Mouse (Mus musculus) stomach, postnatal 0 days (tissue): ENCODE data around the gene Cacul1. TPM values are rescaled to one million over a fixed set of nuclear protein-coding genes. Genes with fewer than 3 reads are reported as not detected.

ENCODE experiments used
- ATAC-seq: fragments of 200-750 bp; cut with Nextera tagmentation; 2 replicates; pipeline ENCODE4 v1.8.0; 2017; ENCODE audit not compliant: low FRiP score, low TSS enrichment
- DNase-seq: peaks from one replicate; pipeline ENCODE4 v3.0.0-alpha.2; 2016; ENCODE audit warnings: low spot score
- H3K27ac ChIP-seq: fragments of 300-500 bp; sonication (generic); replicated peaks from 2 replicates; pipeline ENCODE4 v1.5.1; 2014; ENCODE audit warnings: mild to moderate bottlenecking, control low read depth
- H3K27me3 ChIP-seq: fragments of 300-500 bp; sonication (generic); 2 replicates; pipeline ENCODE4 v1.6.1; 2014; ENCODE audit warnings: low read length; ENCODE audit not compliant: control insufficient read depth, insufficient read depth
- H3K36me3 ChIP-seq: fragments of 300-500 bp; sonication (generic); 2 replicates; pipeline ENCODE4 v1.6.1; 2014; ENCODE audit warnings: low read length, mixed read lengths; ENCODE audit not compliant: control insufficient read depth, insufficient read depth
- H3K4me1 ChIP-seq: fragments of 300-500 bp; sonication (generic); replicated peaks from 2 replicates; pipeline ENCODE4 v1.6.1; 2014; ENCODE audit warnings: antibody characterized with exemption; ENCODE audit not compliant: control insufficient read depth, insufficient read depth
- H3K4me2 ChIP-seq: fragments of 300-500 bp; sonication (generic); replicated peaks from 2 replicates; pipeline ENCODE4 v1.6.1; 2014; ENCODE audit warnings: low read depth, mild to moderate bottlenecking, control low read depth, moderate library complexity
- H3K4me3 ChIP-seq: fragments of 300-500 bp; sonication (generic); 2 replicates; pipeline ENCODE4 v1.5.1; 2014; ENCODE audit warnings: low read depth, low read length, control low read depth
- H3K9ac ChIP-seq: fragments of 300-500 bp; sonication (generic); 2 replicates; pipeline ENCODE4 v1.6.1; 2014; ENCODE audit warnings: mild to moderate bottlenecking, low read length, control low read depth, mixed read lengths
- H3K9me3 ChIP-seq: fragments of 300-500 bp; sonication (generic); 2 replicates; pipeline ENCODE4 v1.6.1; 2016; ENCODE audit warnings: low read length; ENCODE audit not compliant: control insufficient read depth
- CTCF ChIP-seq: IDR thresholded peaks from 2 replicates; pipeline ENCODE4 v1.5.1; 2016; ENCODE audit warnings: antibody characterized with exemption, low read depth, mild to moderate bottlenecking, moderate library complexity
- EP300 ChIP-seq: optimal IDR thresholded peaks from 2 replicates; pipeline ENCODE3; 2016; ENCODE audit warnings: antibody characterized with exemption
- WGBS: fragments of 180-500 bp; shearing (Covaris S2); extraction: QIAGEN DNeasy Blood & Tissue Kit; methylation state at CpG from one replicate; pipeline ENCODE4 v1.1.7; 2014; 5-methylcytosine and 5-hydroxymethylcytosine counted together
- polyA plus RNA-seq: library from polyadenylated mRNA; unstranded; fragments of >200 nt; fragmentation: Nextera tagmentation; extraction: Ambion mirVana; gene quantifications from 2 replicates; pipeline ENCODE4 v1.2.1, GENCODE M21; 2015

The Cacul1 gene
- polyA plus RNA-seq, 1 experiment from 2014 or later = 10.9 TPM

DNA sequence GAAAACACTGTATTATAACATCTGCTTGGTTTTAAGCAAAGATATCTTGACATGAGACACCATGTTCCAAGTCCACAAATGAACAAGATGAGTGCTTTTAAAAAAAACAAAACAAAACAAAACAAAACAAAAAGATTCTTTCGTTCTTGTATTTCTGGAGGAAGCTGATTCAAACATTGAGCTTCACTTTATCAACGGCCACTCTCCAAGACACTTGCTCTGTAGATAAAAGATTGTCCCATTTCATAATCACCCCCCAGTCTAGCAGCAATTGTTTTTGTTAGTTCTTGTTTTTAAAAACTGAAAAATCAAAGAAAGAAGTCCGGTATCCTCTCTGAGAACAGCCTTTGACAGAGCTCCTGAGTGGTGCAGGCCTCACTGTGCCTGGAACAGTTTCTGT, 52.2 kb downstream of the Cacul1 start:
- no peak overlapping the region for H3K4me3 ChIP-seq
- H3K36me3 ChIP-seq = peaks cover 8% of the 10 kb centered on the region; the same call in 1 of the 2 replicates
- H3K27me3 ChIP-seq = no peaks in the 10 kb centered on the region
- no peak for ATAC-seq
- H3K4me1 ChIP-seq = no peaks in the 10 kb centered on the region
- 81% methylated on average over 3 of the region's 3 CpGs for WGBS
- no peak overlapping the region for H3K4me2 ChIP-seq
- H3K9me3 ChIP-seq = no peaks in the 10 kb centered on the region
- no peak overlapping the region for H3K27ac ChIP-seq
- DNase-seq = no peak
- H3K9ac ChIP-seq = no peak overlapping the region
- TF ChIP-seq EP300 (no peak), CTCF (no peak)

DNA sequence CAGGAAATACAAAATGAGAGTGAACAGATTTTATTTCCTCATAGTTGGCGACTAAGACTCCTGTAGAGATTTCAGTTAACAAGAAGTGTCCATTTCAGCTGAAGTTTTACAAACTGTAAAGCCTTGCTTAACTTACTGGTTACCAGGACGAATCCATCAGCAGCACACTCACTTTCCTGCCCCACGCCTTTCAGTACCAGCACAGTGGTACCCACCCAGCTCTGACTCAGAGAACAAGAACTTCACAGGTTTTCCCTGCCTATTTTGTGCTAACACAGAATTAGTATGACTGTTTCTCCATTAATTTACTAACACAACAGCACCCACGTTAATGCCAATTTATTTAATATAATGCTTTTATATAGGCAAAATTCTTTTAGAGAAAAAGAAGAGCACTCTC, 53.9 kb downstream of the Cacul1 start:
- no peaks in the 10 kb centered on the region for H3K4me1 ChIP-seq
- ATAC-seq (no peak), DNase-seq (no peak)
- no peaks in the 10 kb centered on the region for H3K9me3 ChIP-seq
- no peak overlapping the region for H3K4me3 ChIP-seq
- peaks cover 5% of the 10 kb centered on the region; the same call in 1 of the 2 replicates for H3K36me3 ChIP-seq
- no peak overlapping the region for H3K9ac ChIP-seq
- H3K27me3 ChIP-seq = no peaks in the 10 kb centered on the region
- WGBS = 75% methylated on average over 4 of the region's 4 CpGs
- no peak overlapping the region for H3K27ac ChIP-seq
- TF ChIP-seq EP300 (no peak), CTCF (no peak)
- H3K4me2 ChIP-seq = no peak overlapping the region

DNA sequence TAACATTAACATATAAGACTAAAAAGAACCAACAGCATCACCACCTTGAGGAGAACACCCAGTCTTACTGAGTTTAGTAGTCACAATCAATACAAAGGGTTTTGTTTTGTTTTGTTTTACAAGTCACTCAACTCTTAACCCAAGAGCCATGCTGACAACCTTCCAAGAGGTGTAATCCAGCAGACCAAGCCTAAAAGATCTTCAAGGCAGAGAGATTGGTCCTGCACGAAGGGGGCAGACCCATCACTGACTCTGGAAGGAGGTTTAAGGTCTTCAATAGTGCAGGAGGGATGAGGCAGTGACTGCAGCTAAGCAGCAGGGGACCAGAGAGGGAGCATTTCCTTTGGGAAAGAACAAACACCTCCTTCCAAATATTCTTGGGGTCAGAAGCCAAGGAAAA, 55.7 kb downstream of the Cacul1 start:
- ATAC-seq (no peak), DNase-seq (no peak)
- Histone ChIP-seq H3K27ac (no peak overlapping the region), H3K4me2 (no peak overlapping the region), H3K27me3 (no peaks in the 10 kb centered on the region), H3K9me3 (no peaks in the 10 kb centered on the region), H3K4me1 (no peaks in the 10 kb centered on the region), H3K9ac (no peak overlapping the region), H3K36me3 (peaks cover 5% of the 10 kb centered on the region; the same call in 1 of the 2 replicates), H3K4me3 (no peak overlapping the region)
- no peak for TF ChIP-seq EP300
- no peak for TF ChIP-seq CTCF
- WGBS = 86% methylated on average over 1 of the region's 1 CpGs

DNA sequence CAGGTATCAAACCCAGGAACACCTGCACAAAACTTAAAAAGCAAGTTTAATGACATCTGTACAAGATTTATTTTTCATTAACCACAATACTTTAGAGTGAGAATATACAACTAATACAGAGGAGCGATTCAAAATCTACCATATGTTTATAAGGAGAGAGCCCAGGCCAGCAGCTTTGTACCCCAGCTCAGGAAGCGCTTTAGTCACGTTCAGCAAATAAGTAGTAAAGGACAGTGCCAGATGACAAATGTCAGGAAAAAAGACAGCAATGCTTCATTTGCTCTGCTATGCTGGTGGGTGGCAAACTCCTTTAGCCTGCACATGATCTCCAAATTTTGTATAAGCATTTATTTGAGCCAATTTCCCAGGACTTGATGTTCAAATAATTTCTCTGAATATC, 56.1 kb downstream of the Cacul1 start:
- TF ChIP-seq EP300 (no peak), CTCF (no peak)
- H3K4me3 ChIP-seq = no peak overlapping the region
- no peaks in the 10 kb centered on the region for H3K4me1 ChIP-seq
- 64% methylated on average over 3 of the region's 3 CpGs for WGBS
- H3K9me3 ChIP-seq = no peaks in the 10 kb centered on the region
- no peaks in the 10 kb centered on the region for H3K27me3 ChIP-seq
- H3K4me2 ChIP-seq = no peak overlapping the region
- DNase-seq = no peak
- no peak overlapping the region for H3K9ac ChIP-seq
- H3K27ac ChIP-seq = no peak overlapping the region
- H3K36me3 ChIP-seq = peaks cover 5% of the 10 kb centered on the region; the same call in 1 of the 2 replicates
- ATAC-seq = no peak

DNA sequence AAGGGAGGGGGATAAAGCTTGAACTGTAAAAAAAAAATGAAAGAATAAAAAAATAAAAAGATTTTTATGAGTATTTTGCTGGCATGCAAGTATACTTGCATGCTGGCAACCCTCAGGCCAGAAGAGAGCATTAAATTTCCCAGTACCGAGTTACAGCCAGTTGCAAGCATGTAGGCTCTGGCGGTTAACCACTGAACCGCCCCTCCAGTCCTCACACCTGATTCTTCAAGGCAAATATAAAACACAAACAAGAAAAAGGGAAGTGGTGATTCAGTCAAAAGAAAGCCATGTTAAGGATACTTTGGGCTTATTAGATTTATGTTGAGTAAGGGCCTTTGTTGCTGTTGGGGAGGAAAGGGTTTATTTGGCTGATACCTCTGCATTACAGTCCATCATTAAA, 60.7 kb downstream of the Cacul1 start:
- Histone ChIP-seq H3K9ac (no peak overlapping the region), H3K4me1 (no peaks in the 10 kb centered on the region), H3K9me3 (no peaks in the 10 kb centered on the region), H3K27ac (no peak overlapping the region), H3K4me3 (no peak overlapping the region), H3K4me2 (no peak overlapping the region), H3K27me3 (no peaks in the 10 kb centered on the region), H3K36me3 (no peaks in the 10 kb centered on the region)
- TF ChIP-seq CTCF (no peak), EP300 (no peak)
- WGBS = 78% methylated on average over 3 of the region's 3 CpGs
- DNase-seq = no peak
- ATAC-seq = no peak

DNA sequence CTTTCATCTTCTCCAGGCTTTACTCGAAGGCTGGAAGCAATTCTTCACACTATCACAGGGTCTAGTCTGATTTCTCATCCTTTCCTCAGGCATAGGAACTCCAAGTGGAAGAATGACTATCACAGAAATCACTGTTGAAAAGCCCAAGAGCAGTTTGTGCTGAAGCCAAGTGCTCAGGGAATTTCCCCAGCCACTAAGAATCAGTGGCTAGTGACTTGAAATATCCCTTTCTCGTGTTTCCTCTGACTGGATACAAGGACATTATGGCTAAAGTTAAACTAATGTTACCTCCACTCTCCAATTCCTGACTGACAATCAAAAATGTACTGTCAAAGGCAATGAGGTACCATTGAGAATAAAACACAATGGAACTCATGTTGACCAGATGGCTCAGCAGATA, 65.8 kb downstream of the Cacul1 start:
- no peak overlapping the region for H3K4me2 ChIP-seq
- H3K4me3 ChIP-seq = no peak overlapping the region
- no peaks in the 10 kb centered on the region for H3K4me1 ChIP-seq
- DNase-seq = no peak
- WGBS = 65% methylated on average over 2 of the region's 2 CpGs
- no peaks in the 10 kb centered on the region for H3K9me3 ChIP-seq
- H3K36me3 ChIP-seq = no peaks in the 10 kb centered on the region
- no peak overlapping the region for H3K9ac ChIP-seq
- H3K27ac ChIP-seq = no peak overlapping the region
- no peak for ATAC-seq
- no peak for TF ChIP-seq EP300
- no peak for TF ChIP-seq CTCF
- H3K27me3 ChIP-seq = no peaks in the 10 kb centered on the region
